Mouse (Mus musculus) heart, embryonic 15.5 days (tissue): ENCODE measurements around the gene Ptgis. TPM values are rescaled to one million over a fixed set of nuclear protein-coding genes. Genes with fewer than 3 reads are reported as not detected.

Experiments used
- ATAC-seq: fragments of 200-750 bp; cut with Nextera tagmentation; replicated peaks from 2 replicates; pipeline ENCODE4 v1.8.0; 2017; ENCODE audit warnings: low read depth, moderate TSS enrichment; ENCODE audit not compliant: insufficient number of reproducible peaks, insufficient read depth, low FRiP score
- H3K27ac ChIP-seq: fragments of 300-500 bp; sonication (generic); 2 replicates; pipeline ENCODE4 v1.5.1; 2015; ENCODE audit warnings: mild to moderate bottlenecking, inconsistent platforms
- H3K27me3 ChIP-seq: fragments of 300-500 bp; sonication (generic); 2 replicates; pipeline ENCODE4 v1.6.1; 2015; ENCODE audit warnings: inconsistent platforms
- H3K36me3 ChIP-seq: fragments of 300-500 bp; sonication (generic); 2 replicates; pipeline ENCODE4 v1.6.1; 2015; ENCODE audit warnings: mild to moderate bottlenecking, inconsistent platforms
- H3K4me1 ChIP-seq: fragments of 300-500 bp; sonication (generic); replicated peaks from 2 replicates; pipeline ENCODE4 v1.6.1; 2015; ENCODE audit warnings: inconsistent platforms
- H3K4me2 ChIP-seq: fragments of 300-500 bp; sonication (generic); 2 replicates; pipeline ENCODE4 v1.6.1; 2015; ENCODE audit warnings: inconsistent platforms, mild to moderate bottlenecking, moderate library complexity
- H3K4me3 ChIP-seq: fragments of 300-500 bp; sonication (generic); 2 replicates; pipeline ENCODE4 v1.5.1; 2015; ENCODE audit warnings: mild to moderate bottlenecking, inconsistent platforms
- H3K9ac ChIP-seq: fragments of 300-500 bp; sonication (generic); 2 replicates; pipeline ENCODE4 v1.6.1; 2015; ENCODE audit warnings: mild to moderate bottlenecking, inconsistent platforms
- H3K9me3 ChIP-seq: fragments of 300-500 bp; sonication (generic); replicated peaks from 2 replicates; pipeline ENCODE4 v1.6.1; 2016; ENCODE audit warnings: inconsistent platforms
- WGBS: fragments of 180-500 bp; shearing (Covaris S2); methylation state at CpG from one replicate; pipeline ENCODE4 v1.1.7; 2015; ENCODE audit warnings: mixed read lengths; 5-methylcytosine and 5-hydroxymethylcytosine counted together
- polyA plus RNA-seq: library from polyadenylated mRNA; unstranded; fragments of >200 nt; fragmentation: Nextera tagmentation; extraction: Ambion mirVana; gene quantifications from 2 replicates; pipeline ENCODE4 v1.2.1, GENCODE M21; 2015

The Ptgis gene
- polyA plus RNA-seq, 1 experiment from 2014 or later, result 22.5 TPM

- Histone ChIP-seq H3K27ac (no peak overlapping the region), H3K9me3 (no peaks in the 10 kb centered on the region), H3K4me3 (no peak overlapping the region), H3K4me2 (no peak overlapping the region), H3K36me3 (no peaks in the 10 kb centered on the region), H3K27me3 (0 out of 2 replicates have a peak, but pooled peaks cover 2% of the 10 kb centered on the region), H3K9ac (no peak overlapping the region), H3K4me1 (peaks cover 18% of the 10 kb centered on the region)
- no peak for ATAC-seq
- 76% methylated on average over 7 of the region's 7 CpGs for WGBS
Measured at GRCm38 (mm10) chr2:167246704-167247103, 6.3 kb upstream of the Ptgis start.

- 74% methylated on average over 4 of the region's 4 CpGs for WGBS
Measured at GRCm38 (mm10) chr2:167244892-167245291, 4.5 kb upstream of the Ptgis start.

GRCm38 (mm10) chr2:167243831-167244563 is 3.6 kb upstream of the Ptgis start:
- H3K4me3 ChIP-seq, result no peak overlapping the region
- no peaks in the 10 kb centered on the region for H3K9me3 ChIP-seq
- no peaks in the 10 kb centered on the region for H3K36me3 ChIP-seq
- peaks cover 10% of the 10 kb centered on the region for H3K4me1 ChIP-seq
- H3K27me3 ChIP-seq, result peaks cover 12% of the 10 kb centered on the region; the same call in 1 of the 2 replicates
- H3K4me2 ChIP-seq, result no peak overlapping the region
- H3K9ac ChIP-seq, result no peak overlapping the region
- H3K27ac ChIP-seq, result no peak overlapping the region
- no peak for ATAC-seq
- 81% methylated on average over 4 of the region's 4 CpGs for WGBS

More at GRCm38 (mm10) chr2:167244892-167245291, 4.5 kb upstream of the Ptgis start:
- no peaks in the 10 kb centered on the region for H3K36me3 ChIP-seq
- H3K27me3 ChIP-seq, result 0 out of 2 replicates have a peak, but pooled peaks cover 8% of the 10 kb centered on the region
- no peaks in the 10 kb centered on the region for H3K9me3 ChIP-seq
- peaks cover 13% of the 10 kb centered on the region for H3K4me1 ChIP-seq
- ATAC-seq, result no peak
- no peak overlapping the region for H3K4me2 ChIP-seq
- no peak overlapping the region for H3K4me3 ChIP-seq
- no peak overlapping the region for H3K27ac ChIP-seq
- no peak overlapping the region for H3K9ac ChIP-seq

GRCm38 (mm10) chr2:167239262-167239661 is 1.1 kb downstream of the Ptgis start:
- no peaks in the 10 kb centered on the region for H3K9me3 ChIP-seq
- H3K4me1 ChIP-seq, result peaks cover 16% of the 10 kb centered on the region
- H3K4me2 ChIP-seq, result peak overlapping the region; percentile 87
- peak overlapping the region; percentile 42 for H3K9ac ChIP-seq
- H3K4me3 ChIP-seq, result peak overlapping the region; percentile 58
- WGBS, result 36% methylated on average over 12 of the region's 12 CpGs
- H3K27ac ChIP-seq, result peak overlapping the region; percentile 44
- H3K27me3 ChIP-seq, result peaks cover 23% of the 10 kb centered on the region
- no peaks in the 10 kb centered on the region for H3K36me3 ChIP-seq
- no peak for ATAC-seq

- Histone ChIP-seq H3K4me1 (peaks cover 24% of the 10 kb centered on the region), H3K9ac (no peak overlapping the region), H3K4me2 (no peak overlapping the region), H3K9me3 (no peaks in the 10 kb centered on the region), H3K4me3 (no peak overlapping the region), H3K27ac (no peak overlapping the region), H3K27me3 (peaks cover 23% of the 10 kb centered on the region), H3K36me3 (no peaks in the 10 kb centered on the region)
- no peak for ATAC-seq
- 73% methylated on average over 9 of the region's 9 CpGs for WGBS
Measured at GRCm38 (mm10) chr2:167237224-167237623, 3.2 kb downstream of the Ptgis start.

- no peaks in the 10 kb centered on the region for H3K36me3 ChIP-seq
- peaks cover 31% of the 10 kb centered on the region for H3K4me1 ChIP-seq
- H3K4me2 ChIP-seq, result no peak overlapping the region
- peak overlapping the region; percentile 78 for H3K27ac ChIP-seq
- H3K9me3 ChIP-seq, result no peaks in the 10 kb centered on the region
- no peak overlapping the region for H3K4me3 ChIP-seq
- no peak overlapping the region for H3K9ac ChIP-seq
- no peak for ATAC-seq
- 88% methylated on average over 4 of the region's 4 CpGs for WGBS
- H3K27me3 ChIP-seq, result peaks cover 18% of the 10 kb centered on the region
Measured at GRCm38 (mm10) chr2:167236174-167236573, 4.2 kb downstream of the Ptgis start.

- ATAC-seq, result peak; percentile 72
- Histone ChIP-seq H3K36me3 (no peaks in the 10 kb centered on the region), H3K4me2 (peak overlapping the region; percentile 14; the same call in 1 of the 2 replicates), H3K9me3 (no peaks in the 10 kb centered on the region), H3K4me3 (no peak overlapping the region), H3K9ac (no peak overlapping the region), H3K4me1 (peaks cover 30% of the 10 kb centered on the region), H3K27me3 (peaks cover 14% of the 10 kb centered on the region), H3K27ac (peak overlapping the region; percentile 78)
- 38% methylated on average over 17 of the region's 17 CpGs for WGBS
Measured at GRCm38 (mm10) chr2:167235338-167236018, 4.9 kb downstream of the Ptgis start.

GRCm38 (mm10) chr2:167233771-167234170 is 6.6 kb downstream of the Ptgis start:
- Histone ChIP-seq H3K4me1 (peaks cover 27% of the 10 kb centered on the region), H3K9ac (no peak overlapping the region), H3K4me3 (no peak overlapping the region), H3K27ac (no peak overlapping the region), H3K9me3 (no peaks in the 10 kb centered on the region), H3K27me3 (peaks cover 8% of the 10 kb centered on the region), H3K4me2 (no peak overlapping the region), H3K36me3 (no peaks in the 10 kb centered on the region)
- ATAC-seq, result no peak
- WGBS, result 61% methylated on average over 14 of the region's 14 CpGs

GRCm38 (mm10) chr2:167233009-167233335 is 7.4 kb downstream of the Ptgis start:
- Histone ChIP-seq H3K27me3 (peaks cover 3% of the 10 kb centered on the region; the same call in 1 of the 2 replicates), H3K36me3 (no peaks in the 10 kb centered on the region), H3K4me3 (no peak overlapping the region), H3K9me3 (no peaks in the 10 kb centered on the region), H3K27ac (no peak overlapping the region), H3K4me1 (peaks cover 27% of the 10 kb centered on the region), H3K9ac (no peak overlapping the region), H3K4me2 (no peak overlapping the region)
- 65% methylated on average over 5 of the region's 5 CpGs for WGBS
- no peak for ATAC-seq

GRCm38 (mm10) chr2:167232132-167233008 is 8.0 kb downstream of the Ptgis start:
- H3K4me2 ChIP-seq, result no peak overlapping the region
- no peak overlapping the region for H3K4me3 ChIP-seq
- peak overlapping the region; percentile 68 for H3K27ac ChIP-seq
- peaks cover 27% of the 10 kb centered on the region for H3K4me1 ChIP-seq
- no peaks in the 10 kb centered on the region for H3K9me3 ChIP-seq
- WGBS, result 40% methylated on average over 14 of the region's 14 CpGs
- ATAC-seq, result peak; percentile 51; the same call in 1 of the 2 replicates
- H3K9ac ChIP-seq, result peak overlapping the region; percentile 23; the same call in 1 of the 2 replicates
- H3K27me3 ChIP-seq, result no peaks in the 10 kb centered on the region
- H3K36me3 ChIP-seq, result no peaks in the 10 kb centered on the region

- Histone ChIP-seq H3K27me3 (no peaks in the 10 kb centered on the region), H3K4me3 (peak overlapping the region; percentile 18), H3K27ac (no peak overlapping the region), H3K4me2 (peak overlapping the region; percentile 28), H3K36me3 (no peaks in the 10 kb centered on the region), H3K9me3 (no peaks in the 10 kb centered on the region), H3K4me1 (peaks cover 25% of the 10 kb centered on the region), H3K9ac (no peak overlapping the region)
- WGBS, result 11% methylated on average over 15 of the region's 15 CpGs
- no peak for ATAC-seq
Measured at GRCm38 (mm10) chr2:167230554-167230953, 9.8 kb downstream of the Ptgis start.
